Mouse (Mus musculus) cortical plate, adult 2 months (tissue): ENCODE measurements around the gene Hexim2.

ENCODE experiments used
- CTCF ChIP-seq: fragments of 200-500 bp; IDR thresholded peaks from 2 replicates; pipeline ENCODE4 v1.5.1; 2011; ENCODE audit warnings: mild to moderate bottlenecking, control low read depth, low read length; ENCODE audit not compliant: insufficient read depth; ENCODE audit errors: extremely low read depth
- POLR2A ChIP-seq: fragments of 200-500 bp; IDR thresholded peaks from 2 replicates; pipeline ENCODE4 v1.6.1; 2011; ENCODE audit warnings: mild to moderate bottlenecking, low read length, control low read depth; ENCODE audit not compliant: insufficient read depth; ENCODE audit errors: extremely low read depth

DNA sequence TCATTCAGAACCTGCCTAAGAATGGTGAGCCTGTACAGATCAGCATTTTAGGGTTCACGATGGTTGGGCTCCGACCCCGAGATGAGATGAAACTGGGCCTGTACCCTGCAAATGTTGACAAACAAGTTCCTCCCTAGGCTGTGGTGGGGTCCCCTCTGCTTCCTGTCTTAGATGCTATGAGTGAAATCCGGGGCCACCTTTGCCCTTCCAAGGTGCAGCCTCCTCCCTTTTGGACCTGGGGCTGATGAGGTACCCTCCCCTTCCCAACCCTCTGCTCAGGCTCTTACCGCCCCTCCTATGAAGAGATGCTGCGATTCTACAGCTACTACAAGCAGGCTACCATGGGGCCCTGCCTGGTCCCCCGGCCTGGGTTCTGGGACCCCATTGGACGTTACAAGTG is 28.6 kb upstream of the Hexim2 start:
- TF ChIP-seq POLR2A = no peak
- no peak for TF ChIP-seq CTCF
